Mouse (Mus musculus) MEL (cell line): ENCODE data around the gene Mapkap1.

Experiments used
- CHD1 ChIP-seq: IDR thresholded peaks from 2 replicates; pipeline ENCODE4 v1.6.1; 2012; ENCODE audit warnings: low read depth, mild to moderate bottlenecking, inconsistent platforms, low read length, improper control_type of control experiment
- CTCF ChIP-seq, 3 experiments: IDR thresholded peaks in 2 of 3; conservative IDR thresholded peaks in 1 of 3; 2 replicates each; pipeline ENCODE4 v1.5.1; 2011 to 2012; ENCODE audit warnings: low read length in 3 of 3, low read depth in 2 of 3, mild to moderate bottlenecking in 2 of 3, improper control_type of control experiment in 1 of 3, inconsistent platforms in 1 of 3, mixed read lengths in 1 of 3, moderate library complexity in 1 of 3; ENCODE audit not compliant: control insufficient read depth in 1 of 3, insufficient read depth in 1 of 3, poor library complexity in 1 of 3, severe bottlenecking in 1 of 3
- E2F4 ChIP-seq: IDR thresholded peaks from 2 replicates; pipeline ENCODE4 v1.6.1; 2011; ENCODE audit warnings: low read depth, low read length, improper control_type of control experiment, borderline replicate concordance
- EP300 ChIP-seq, 2 experiments: IDR thresholded peaks; 2 replicates each; pipeline ENCODE4 v1.6.1; 2011; ENCODE audit warnings: improper control_type of control experiment in 2 of 2, low read length in 2 of 2, low read depth in 1 of 2, mild to moderate bottlenecking in 1 of 2
- KAT2A ChIP-seq: conservative IDR thresholded peaks from 2 replicates; pipeline ENCODE4 v1.6.1; 2012; ENCODE audit warnings: low read depth, low read length, improper control_type of control experiment, inconsistent platforms
- MAFK ChIP-seq: IDR thresholded peaks from 2 replicates; pipeline ENCODE4 v1.6.1; 2011; ENCODE audit warnings: low read depth, mild to moderate bottlenecking, low read length, improper control_type of control experiment, borderline replicate concordance
- MYC ChIP-seq: IDR thresholded peaks from 2 replicates; pipeline ENCODE4 v1.6.1; 2011; ENCODE audit warnings: low read depth, mild to moderate bottlenecking, low read length, improper control_type of control experiment, moderate library complexity
- POLR2A ChIP-seq, 2 experiments: IDR thresholded peaks; 2 replicates each; pipeline ENCODE4 v1.6.1; 2011 to 2012; ENCODE audit warnings: low read length in 2 of 2, mild to moderate bottlenecking in 2 of 2, control low read depth in 1 of 2, improper control_type of control experiment in 1 of 2, low read depth in 1 of 2, moderate library complexity in 1 of 2; ENCODE audit not compliant: control insufficient read depth in 1 of 2, insufficient read depth in 1 of 2, poor library complexity in 1 of 2
- RCOR1 ChIP-seq: IDR thresholded peaks from 2 replicates; pipeline ENCODE4 v1.6.1; 2012; ENCODE audit warnings: low read depth, mild to moderate bottlenecking, inconsistent platforms, low read length, improper control_type of control experiment
- SMC3 ChIP-seq: IDR thresholded peaks from 2 replicates; pipeline ENCODE4 v1.6.1; 2011; ENCODE audit warnings: low read depth, low read length, improper control_type of control experiment
- TAL1 ChIP-seq: IDR thresholded peaks from 2 replicates; pipeline ENCODE4 v1.6.1; 2012; ENCODE audit warnings: mild to moderate bottlenecking, inconsistent platforms, low read length, moderate library complexity, mixed read lengths
- USF1 ChIP-seq: IDR thresholded peaks from 2 replicates; pipeline ENCODE4 v1.6.1; 2014; ENCODE audit warnings: low read depth, mild to moderate bottlenecking, inconsistent platforms, low read length, improper control_type of control experiment, moderate library complexity
- USF2 ChIP-seq, 2 experiments: IDR thresholded peaks; 2 replicates each; pipeline ENCODE4 v1.6.1; 2011 to 2012; ENCODE audit warnings: improper control_type of control experiment in 2 of 2, low read length in 2 of 2, borderline replicate concordance in 1 of 2, inconsistent platforms in 1 of 2, low read depth in 1 of 2, mild to moderate bottlenecking in 1 of 2; ENCODE audit not compliant: insufficient read depth in 1 of 2

GRCm38 (mm10) chr2:34534996-34535395, 128.4 kb downstream of the Mapkap1 start:
- TF ChIP-seq CTCF (IDR thresholded peaks at IDR 0.05 in 2 of 3, conservative IDR thresholded peaks at IDR 0.05 in 1 of 3; ENCODE audit: control insufficient read depth in 1 of 3, insufficient read depth in 1 of 3, low read depth in 2 of 3, low read length in 3 of 3, poor library complexity in 1 of 3, severe bottlenecking in 1 of 3) (no peak), USF2 (IDR thresholded peaks at IDR 0.05; ENCODE audit: borderline replicate concordance in 1 of 2, insufficient read depth in 1 of 2, low read depth in 1 of 2, low read length in 2 of 2) (no peak), KAT2A (no peak), EP300 (IDR thresholded peaks at IDR 0.05; ENCODE audit: low read depth in 1 of 2, low read length in 2 of 2) (no peak), POLR2A (IDR thresholded peaks at IDR 0.05; ENCODE audit: control insufficient read depth in 1 of 2, insufficient read depth in 1 of 2, low read depth in 1 of 2, low read length in 2 of 2, poor library complexity in 1 of 2) (no peak), E2F4 (no peak), RCOR1 (no peak), MAFK (no peak), MYC (no peak), TAL1 (no peak), CHD1 (no peak), USF1 (no peak), SMC3 (no peak)
